Mouse (Mus musculus) granulocyte monocyte progenitor cell, adult 5-6 weeks (primary cell): ENCODE measurements at regions not wholly inside any gene's neighbourhood (a gene's known extent, or its start where the extent isn't known, plus 50 kb on each side); places are given as distances from the start of the nearest gene placed in this dataset.

Experiments
- ATAC-seq: replicated peaks from 2 replicates; pipeline ENCODE4 v1.8.0; 2016; ENCODE audit warnings: mild to moderate bottlenecking, moderate TSS enrichment, inconsistent platforms; ENCODE audit not compliant: poor library complexity, severe bottlenecking

- ATAC-seq, result no peak
Observed at GRCm38 (mm10) chr15:57545141-57545540, 67.7 kb upstream of the Slc22a22 start.

DNA sequence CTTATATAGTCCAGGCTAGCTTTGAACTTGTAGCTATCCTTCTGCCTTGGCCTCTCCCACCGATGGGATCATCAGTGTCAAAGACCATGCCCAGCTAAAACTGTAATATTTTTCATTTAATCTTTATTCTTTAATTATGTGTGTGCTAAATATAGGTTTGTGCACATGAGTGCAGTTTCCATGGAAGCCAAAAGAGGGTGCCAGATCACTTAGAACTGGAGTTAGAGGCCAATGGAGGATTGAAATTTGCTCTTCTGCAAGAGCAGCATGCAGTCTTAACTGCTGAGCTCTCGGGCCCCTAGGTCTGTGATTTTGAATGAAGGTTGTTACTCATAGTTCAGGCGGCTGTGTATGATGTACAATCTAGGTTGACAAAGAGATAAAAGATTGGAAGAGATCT lies 66.6 kb upstream of the Slc22a22 start:
- no peak for ATAC-seq

DNA sequence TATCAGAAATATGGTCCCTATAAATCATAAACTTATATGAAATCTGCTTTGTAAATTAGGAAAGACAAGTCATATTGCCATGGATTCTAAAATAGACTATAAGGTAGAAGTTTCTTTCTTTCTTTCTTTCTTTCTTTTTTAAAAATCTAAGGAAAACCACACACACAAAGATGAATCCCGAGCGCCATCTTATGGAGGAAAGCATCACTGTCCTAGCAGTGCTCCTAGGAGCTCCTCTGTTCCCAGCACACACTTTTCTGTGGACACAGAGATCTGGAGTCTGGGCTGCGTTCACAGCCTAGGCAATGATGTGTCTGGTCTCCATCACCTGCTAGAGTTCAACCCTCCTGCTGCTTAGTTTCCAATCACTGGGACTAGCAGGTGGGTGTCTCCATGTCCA lies 65.2 kb upstream of the Slc22a22 start:
- ATAC-seq, result no peak

DNA sequence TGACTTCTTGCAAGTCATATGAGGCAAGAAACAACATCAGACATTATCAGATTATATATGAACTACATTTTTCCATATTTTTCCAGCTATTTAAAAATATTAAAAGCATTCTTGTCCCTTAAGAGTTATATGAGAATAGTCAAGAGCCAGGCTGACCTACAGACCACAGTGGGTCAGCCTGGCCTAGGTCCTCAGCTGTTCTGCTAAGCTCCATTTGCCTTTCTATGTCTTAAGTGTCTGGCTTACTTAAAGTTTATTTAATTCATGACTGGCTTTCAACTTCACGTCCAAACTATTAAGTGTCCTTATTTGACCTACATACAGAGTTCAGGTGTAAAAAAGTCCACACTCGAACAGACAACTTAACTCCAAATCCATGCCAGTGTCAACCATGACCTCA lies 58.1 kb upstream of the Slc22a22 start:
- ATAC-seq, result no peak
